Mouse (Mus musculus): ENCODE data around the gene Cluh.

Cluh gene

GRCm38 (mm10) chr11:74673561-74673960 is 24.3 kb downstream of the Cluh start:
- DNase-seq (ENCODE audit: extremely low read depth, low read depth), result no peak

GRCm38 (mm10) chr11:74674713-74675112 is 25.4 kb downstream of the Cluh start:
- DNase-seq (ENCODE audit: extremely low read depth, low read depth), result no peak

- no peak for DNase-seq (ENCODE audit: extremely low read depth, low read depth)
Observed at GRCm38 (mm10) chr11:74675156-74675555, 25.9 kb downstream of the Cluh start.

- DNase-seq (ENCODE audit: extremely low read depth, low read depth), result no peak
Observed at GRCm38 (mm10) chr11:74692151-74692550, 42.9 kb downstream of the Cluh start.

- DNase-seq (ENCODE audit: extremely low read depth, low read depth), result no peak
Observed at GRCm38 (mm10) chr11:74699505-74699904, 50.2 kb downstream of the Cluh start.

- no peak for DNase-seq (ENCODE audit: extremely low read depth, low read depth)
Observed at GRCm38 (mm10) chr11:74704068-74704467, 54.8 kb downstream of the Cluh start.

- no peak for DNase-seq (ENCODE audit: extremely low read depth, low read depth)
Observed at GRCm38 (mm10) chr11:74708781-74709180, 59.5 kb downstream of the Cluh start.

- no peak for DNase-seq (ENCODE audit: extremely low read depth, low read depth)
Observed at GRCm38 (mm10) chr11:74710671-74711070, 61.4 kb downstream of the Cluh start.

GRCm38 (mm10) chr11:74715971-74716525 is 66.8 kb downstream of the Cluh start:
- no peak for DNase-seq (ENCODE audit: extremely low read depth, low read depth)
